Mouse (Mus musculus): ENCODE measurements around the gene Slc35f5. TPM values are rescaled to one million over a fixed set of nuclear protein-coding genes. Genes with fewer than 3 reads are reported as not detected.
A peak's percentile ranks its signal among the peaks of the same experiment; 100 is the strongest.

Gene Slc35f5
- total and polyA plus RNA-seq, 3 experiments, result 5.8 to 7.0 TPM; not detected in 1

DNA sequence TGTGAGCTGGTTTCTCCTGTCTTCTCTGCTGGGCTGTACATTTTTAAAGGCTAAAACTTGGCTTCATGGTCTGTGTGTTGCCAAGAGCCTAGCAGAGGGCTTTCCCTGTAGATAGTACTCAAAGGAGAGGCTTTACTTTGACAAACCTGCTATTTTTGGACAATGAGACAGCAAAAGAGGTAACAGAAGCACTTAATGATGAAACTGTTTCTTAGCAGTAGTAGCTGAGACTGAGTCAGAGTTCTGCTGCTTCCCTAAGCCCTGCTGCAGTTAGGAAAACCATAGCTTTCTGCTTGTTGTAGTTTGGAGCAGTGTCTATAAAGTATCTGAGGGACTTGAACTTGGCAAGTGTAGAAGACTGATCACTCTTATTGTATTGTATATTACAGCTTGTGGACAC is 16.6 kb downstream of the Slc35f5 start:
- H3K27ac ChIP-seq (ENCODE audit: control insufficient read depth, low read depth, low read length), result peak overlapping the region; percentile 32
- H3K9me3 ChIP-seq (replicated peaks; ENCODE audit: insufficient read depth, low read length), result no peaks in the 10 kb centered on the region
- no peaks in the 10 kb centered on the region for H3K27me3 ChIP-seq (ENCODE audit: control insufficient read depth in 1 of 2, insufficient read depth in 2 of 2, low read length in 2 of 2)
- no peak for TF ChIP-seq HCFC1 (IDR thresholded peaks at IDR 0.05; ENCODE audit: low read depth, low read length)
- peak; percentile 70; the same call in 1 of the 2 replicates for TF ChIP-seq MEF2A (IDR thresholded peaks at IDR 0.05; ENCODE audit: extremely low read depth, insufficient replicate concordance, low read depth, low read length, poor library complexity, severe bottlenecking)
- no peaks in the 10 kb centered on the region for H3K79me2 ChIP-seq (ENCODE audit: control insufficient read depth, insufficient read depth, low read length, poor library complexity)
- no peak overlapping the region; the same call in 1 of the 2 replicates for H3K9ac ChIP-seq (ENCODE audit: control insufficient read depth, low read depth, low read length, poor library complexity, severe bottlenecking)
- H3K4me3 ChIP-seq (ENCODE audit: control insufficient read depth in 1 of 2, insufficient read depth in 1 of 2, low read depth in 2 of 2, low read length in 2 of 2), result no peak overlapping the region
- DNase-seq (ENCODE audit: low read depth, low spot score), result peak; percentile 18
- peaks cover 0 to 2% of the 10 kb centered on the region in 2 experiments; a peak in 1 of 4 replicates for H3K4me1 ChIP-seq (ENCODE audit: control insufficient read depth in 1 of 2, insufficient read depth in 2 of 2, low read length in 2 of 2)
- no peaks in the 10 kb centered on the region; a peak in 1 of 4 replicates for H3K36me3 ChIP-seq (ENCODE audit: control insufficient read depth in 1 of 2, insufficient read depth in 2 of 2, low read length in 2 of 2)

DNA sequence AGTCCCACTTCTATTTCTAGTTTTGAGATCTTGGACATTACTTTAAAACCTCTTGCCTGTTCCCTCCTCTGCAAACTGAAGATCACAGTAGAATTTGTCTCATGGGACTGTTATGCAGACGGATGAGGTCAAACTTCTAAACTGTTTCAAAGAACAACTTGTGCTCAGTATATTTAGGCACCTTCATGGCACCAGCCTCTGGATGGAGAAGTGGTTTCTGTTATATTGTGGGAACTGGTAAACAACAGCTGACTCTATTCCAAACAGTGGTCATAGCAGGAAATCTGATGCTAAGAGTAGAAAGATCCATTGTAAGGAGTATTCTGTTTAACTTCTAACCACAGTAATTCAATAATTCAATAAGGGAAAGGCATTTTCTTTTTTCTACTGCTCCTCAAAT is 17.7 kb downstream of the Slc35f5 start:
- TF ChIP-seq RCOR1 (IDR thresholded peaks at IDR 0.05; ENCODE audit: low read depth, low read length), result no peak
- no peak for TF ChIP-seq USF2 (IDR thresholded peaks at IDR 0.05; ENCODE audit: borderline replicate concordance in 1 of 2, insufficient read depth in 1 of 2, low read depth in 1 of 2, low read length in 2 of 2)
- no peak for TF ChIP-seq KAT2A (conservative IDR thresholded peaks at IDR 0.05; ENCODE audit: low read depth, low read length)
- no peak for TF ChIP-seq ETS1 (IDR thresholded peaks at IDR 0.05; ENCODE audit: low read depth, low read length)
- Histone ChIP-seq H3K9ac (ENCODE audit: control insufficient read depth, low read depth, low read length, poor library complexity, severe bottlenecking) (no peak overlapping the region), H3K36me3 (ENCODE audit: control insufficient read depth in 1 of 2, insufficient read depth in 2 of 2, low read length in 2 of 2) (no peaks in the 10 kb centered on the region; a peak in 1 of 4 replicates), H3K79me2 (ENCODE audit: control insufficient read depth, insufficient read depth, low read length, poor library complexity) (no peaks in the 10 kb centered on the region), H3K27ac (ENCODE audit: control insufficient read depth, low read depth, low read length) (no peak overlapping the region), H3K4me3 (ENCODE audit: control insufficient read depth in 1 of 2, insufficient read depth in 1 of 2, low read depth in 2 of 2, low read length in 2 of 2) (no peak overlapping the region), H3K4me1 (ENCODE audit: control insufficient read depth in 1 of 2, insufficient read depth in 2 of 2, low read length in 2 of 2) (peaks cover 0 to 2% of the 10 kb centered on the region in 2 experiments; a peak in 1 of 4 replicates), H3K9me3 (replicated peaks; ENCODE audit: insufficient read depth, low read length) (no peaks in the 10 kb centered on the region), H3K27me3 (ENCODE audit: control insufficient read depth in 1 of 2, insufficient read depth in 2 of 2, low read length in 2 of 2) (no peaks in the 10 kb centered on the region)
- DNase-seq (ENCODE audit: low read depth, low spot score), result no peak

DNA sequence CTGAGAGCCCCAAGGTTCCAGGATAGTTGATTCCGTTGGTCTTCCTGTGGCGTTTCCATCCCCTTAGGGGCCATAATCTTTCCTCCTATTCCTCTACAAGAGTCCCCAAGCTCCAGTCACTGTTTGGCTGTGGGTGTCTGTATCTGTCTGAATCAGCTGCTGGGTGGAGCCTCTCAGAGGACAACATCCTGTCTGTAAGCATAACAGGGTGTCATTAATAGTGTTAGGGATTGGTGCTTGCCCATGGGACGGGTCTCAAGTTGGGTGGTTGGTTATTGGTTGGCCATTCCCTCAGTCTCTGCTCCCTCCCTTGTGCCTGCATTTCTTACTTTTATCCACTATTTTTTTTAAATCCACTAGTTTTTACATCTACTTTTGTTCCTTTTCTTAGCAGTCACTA is 20.7 kb downstream of the Slc35f5 start:
- DNase-seq (ENCODE audit: low read depth, low spot score), result no peak
- TF ChIP-seq USF1 (IDR thresholded peaks at IDR 0.05; ENCODE audit: low read depth, low read length) (no peak), MYC (IDR thresholded peaks at IDR 0.05; ENCODE audit: low read depth, low read length) (no peak)
- Histone ChIP-seq H3K36me3 (ENCODE audit: control insufficient read depth in 1 of 2, insufficient read depth in 2 of 2, low read length in 2 of 2) (no peaks in the 10 kb centered on the region; a peak in 1 of 4 replicates), H3K4me3 (ENCODE audit: control insufficient read depth in 1 of 2, insufficient read depth in 1 of 2, low read depth in 2 of 2, low read length in 2 of 2) (no peak overlapping the region), H3K27me3 (ENCODE audit: control insufficient read depth in 1 of 2, insufficient read depth in 2 of 2, low read length in 2 of 2) (no peaks in the 10 kb centered on the region), H3K9me3 (replicated peaks; ENCODE audit: insufficient read depth, low read length) (no peaks in the 10 kb centered on the region), H3K4me1 (ENCODE audit: control insufficient read depth in 1 of 2, insufficient read depth in 2 of 2, low read length in 2 of 2) (peaks cover 0 to 2% of the 10 kb centered on the region in 2 experiments; a peak in 1 of 4 replicates), H3K9ac (ENCODE audit: control insufficient read depth, low read depth, low read length, poor library complexity, severe bottlenecking) (no peak overlapping the region), H3K79me2 (ENCODE audit: control insufficient read depth, insufficient read depth, low read length, poor library complexity) (no peaks in the 10 kb centered on the region), H3K27ac (ENCODE audit: control insufficient read depth, low read depth, low read length) (no peak overlapping the region)
